Mouse (Mus musculus) midbrain, embryonic 16.5 days (tissue): ENCODE results near the gene Dcst1. TPM values are rescaled to one million over a fixed set of nuclear protein-coding genes. Genes with fewer than 3 reads are reported as not detected.

Experiments
- ATAC-seq: fragments of 200-750 bp; cut with Nextera tagmentation; 2 replicates; pipeline ENCODE4 v1.8.0; 2017; ENCODE audit warnings: moderate TSS enrichment
- H3K27ac ChIP-seq: fragments of 300-500 bp; sonication (generic); 2 replicates; pipeline ENCODE4 v1.5.1; 2014; ENCODE audit warnings: mild to moderate bottlenecking, low read length, mixed read lengths
- H3K27me3 ChIP-seq: fragments of 300-500 bp; sonication (generic); 2 replicates; pipeline ENCODE4 v1.6.1; 2014; ENCODE audit warnings: low read depth, low read length, mixed read lengths; ENCODE audit not compliant: control insufficient read depth, insufficient read depth
- H3K36me3 ChIP-seq: fragments of 300-500 bp; sonication (generic); 2 replicates; pipeline ENCODE4 v1.6.1; 2014; ENCODE audit warnings: mild to moderate bottlenecking, low read length, moderate library complexity, mixed read lengths; ENCODE audit not compliant: control insufficient read depth, insufficient read depth
- H3K4me1 ChIP-seq: fragments of 300-500 bp; sonication (generic); 2 replicates; pipeline ENCODE4 v1.6.1; 2014; ENCODE audit warnings: mild to moderate bottlenecking, low read length, mixed read lengths; ENCODE audit not compliant: control insufficient read depth, insufficient read depth
- H3K4me2 ChIP-seq: fragments of 300-500 bp; sonication (generic); 2 replicates; pipeline ENCODE4 v1.6.1; 2014; ENCODE audit warnings: mild to moderate bottlenecking, low read length, mixed read lengths
- H3K4me3 ChIP-seq: fragments of 300-500 bp; sonication (generic); 2 replicates; pipeline ENCODE4 v1.5.1; 2014; ENCODE audit warnings: low read depth, mild to moderate bottlenecking, low read length, moderate library complexity, mixed read lengths
- H3K9ac ChIP-seq: fragments of 300-500 bp; sonication (generic); 2 replicates; pipeline ENCODE4 v1.6.1; 2014; ENCODE audit warnings: low read depth, low read length, mixed read lengths
- H3K9me3 ChIP-seq: fragments of 300-500 bp; sonication (generic); replicated peaks from 2 replicates; pipeline ENCODE4 v1.6.1; 2014; ENCODE audit warnings: mild to moderate bottlenecking, low read length, mixed read lengths; ENCODE audit not compliant: control insufficient read depth, poor library complexity, severe bottlenecking
- WGBS: fragments of 180-500 bp; shearing (Covaris S2); extraction: QIAGEN DNeasy Blood & Tissue Kit; methylation state at CpG from one replicate; pipeline ENCODE4 v1.1.7; 2014; 5-methylcytosine and 5-hydroxymethylcytosine counted together
- polyA plus RNA-seq: library from polyadenylated mRNA; unstranded; fragments of >200 nt; fragmentation: Nextera tagmentation; extraction: Ambion mirVana; gene quantifications from 2 replicates; pipeline ENCODE4 v1.2.1, GENCODE M21; 2015

Gene Dcst1
- polyA plus RNA-seq, 1 experiment from 2014 or later = 0.98 TPM

GRCm38 (mm10) chr3:89333053-89333452 is 32.0 kb downstream of the Dcst1 start:
- H3K9ac ChIP-seq = 0 out of 2 replicates have a peak overlapping the region, but pooled peaks have one; percentile 32
- no peaks in the 10 kb centered on the region for H3K27me3 ChIP-seq
- peaks cover 27% of the 10 kb centered on the region for H3K4me1 ChIP-seq
- no peaks in the 10 kb centered on the region for H3K36me3 ChIP-seq
- WGBS = 52% methylated on average over 11 of the region's 11 CpGs
- H3K4me2 ChIP-seq = no peak overlapping the region
- no peak overlapping the region for H3K27ac ChIP-seq
- no peak overlapping the region for H3K4me3 ChIP-seq
- no peaks in the 10 kb centered on the region for H3K9me3 ChIP-seq
- no peak for ATAC-seq

- H3K4me1 ChIP-seq = peaks cover 25% of the 10 kb centered on the region
- no peaks in the 10 kb centered on the region for H3K36me3 ChIP-seq
- ATAC-seq = 0 out of 2 replicates have a peak, but pooled peaks have one; percentile 19
- no peaks in the 10 kb centered on the region for H3K9me3 ChIP-seq
- 16% methylated on average over 12 of the region's 12 CpGs for WGBS
- no peaks in the 10 kb centered on the region for H3K27me3 ChIP-seq
- H3K4me2 ChIP-seq = no peak overlapping the region
- peak overlapping the region; percentile 32; the same call in 1 of the 2 replicates for H3K9ac ChIP-seq
- no peak overlapping the region for H3K4me3 ChIP-seq
- H3K27ac ChIP-seq = 0 out of 2 replicates have a peak overlapping the region, but pooled peaks have one; percentile 24
These were observed 32.6 kb downstream of the Dcst1 start for GRCm38 (mm10) chr3:89332476-89332875.

DNA sequence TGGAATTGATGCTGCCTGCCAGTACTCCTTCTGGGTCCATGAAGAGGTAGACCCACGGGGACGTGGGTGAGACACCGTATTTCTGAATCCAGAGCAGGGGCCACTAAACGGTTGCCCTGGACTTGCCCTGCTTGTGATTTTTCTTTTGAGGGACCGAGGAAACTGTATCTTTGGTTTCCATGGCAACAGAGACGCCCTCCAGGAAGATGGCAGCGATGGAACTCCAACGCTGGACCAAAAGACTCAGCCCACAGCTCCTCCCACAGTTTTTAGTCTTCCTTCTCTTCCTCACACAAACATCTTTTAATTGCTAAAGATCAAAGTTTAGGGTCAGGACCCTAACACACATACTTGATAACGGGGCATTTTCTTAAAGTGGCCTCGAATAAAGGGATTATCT is 33.0 kb downstream of the Dcst1 start:
- no peaks in the 10 kb centered on the region for H3K9me3 ChIP-seq
- H3K4me1 ChIP-seq = peaks cover 20% of the 10 kb centered on the region
- H3K9ac ChIP-seq = no peak overlapping the region
- no peak for ATAC-seq
- H3K4me2 ChIP-seq = no peak overlapping the region
- H3K27me3 ChIP-seq = no peaks in the 10 kb centered on the region
- 0 out of 2 replicates have a peak overlapping the region, but pooled peaks have one; percentile 24 for H3K27ac ChIP-seq
- H3K36me3 ChIP-seq = no peaks in the 10 kb centered on the region
- 18% methylated on average over 10 of the region's 10 CpGs for WGBS
- no peak overlapping the region for H3K4me3 ChIP-seq

DNA sequence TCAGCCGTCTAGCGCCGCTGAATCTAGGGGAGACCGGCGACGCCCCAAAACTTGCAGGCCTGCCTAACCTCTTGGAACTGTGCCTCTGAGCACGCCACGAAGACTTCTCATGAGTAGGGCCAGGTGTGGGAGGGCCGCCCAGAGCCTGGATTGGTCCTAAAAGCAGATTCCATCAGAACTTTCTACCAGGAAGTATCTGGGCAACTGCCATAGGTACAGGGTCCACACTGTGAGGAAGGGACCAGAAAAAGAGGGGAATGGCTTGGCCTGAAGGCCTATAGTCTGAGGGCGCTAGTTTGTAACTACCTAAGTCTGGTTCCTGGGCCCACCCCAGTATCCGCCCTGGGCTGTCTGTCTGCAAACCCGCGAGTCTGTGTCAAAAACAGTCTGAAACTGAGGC is 33.5 kb downstream of the Dcst1 start:
- no peak for ATAC-seq
- H3K9ac ChIP-seq = no peak overlapping the region

DNA sequence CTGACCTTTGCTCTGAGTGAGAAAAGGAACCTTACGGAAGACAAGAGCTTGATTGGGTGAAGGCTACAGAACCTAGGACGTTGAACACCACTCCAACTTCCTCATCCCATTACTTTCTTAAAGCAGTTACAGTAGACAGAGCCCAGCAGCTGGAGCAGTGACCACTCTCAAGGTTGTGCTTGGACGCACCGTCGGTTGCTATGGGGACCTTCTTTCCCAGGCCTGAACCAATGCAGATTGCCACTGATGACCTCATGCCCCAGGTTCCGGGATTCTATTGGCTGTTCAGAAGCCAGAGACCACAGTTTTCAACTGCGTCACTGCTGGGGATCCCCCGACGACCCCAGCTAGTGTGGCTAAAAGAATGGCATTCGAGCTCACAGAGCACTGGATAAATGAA is 34.1 kb downstream of the Dcst1 start:
- Histone ChIP-seq H3K9me3 (no peaks in the 10 kb centered on the region), H3K27ac (no peak overlapping the region), H3K36me3 (no peaks in the 10 kb centered on the region), H3K4me1 (peaks cover 13% of the 10 kb centered on the region), H3K4me2 (no peak overlapping the region), H3K27me3 (no peaks in the 10 kb centered on the region), H3K9ac (no peak overlapping the region), H3K4me3 (no peak overlapping the region)
- ATAC-seq = no peak
- 22% methylated on average over 10 of the region's 10 CpGs for WGBS

More for the DNA sequence above, 33.5 kb downstream of the Dcst1 start:
- Histone ChIP-seq H3K4me2 (no peak overlapping the region), H3K4me3 (no peak overlapping the region), H3K36me3 (no peaks in the 10 kb centered on the region), H3K27me3 (no peaks in the 10 kb centered on the region), H3K4me1 (peaks cover 16% of the 10 kb centered on the region), H3K9me3 (no peaks in the 10 kb centered on the region), H3K27ac (no peak overlapping the region)
- 67% methylated on average over 13 of the region's 13 CpGs for WGBS

- H3K27me3 ChIP-seq = no peaks in the 10 kb centered on the region
- H3K4me3 ChIP-seq = no peak overlapping the region
- H3K9ac ChIP-seq = no peak overlapping the region
- WGBS = 41% methylated on average over 3 of the region's 3 CpGs
- ATAC-seq = no peak
- no peaks in the 10 kb centered on the region for H3K9me3 ChIP-seq
- no peak overlapping the region for H3K27ac ChIP-seq
- H3K4me2 ChIP-seq = no peak overlapping the region
- H3K4me1 ChIP-seq = peaks cover 13% of the 10 kb centered on the region
- no peaks in the 10 kb centered on the region for H3K36me3 ChIP-seq
These were observed 34.7 kb downstream of the Dcst1 start for GRCm38 (mm10) chr3:89330346-89330745.

- Histone ChIP-seq H3K4me3 (no peak overlapping the region), H3K4me1 (peaks cover 13% of the 10 kb centered on the region), H3K27me3 (no peaks in the 10 kb centered on the region), H3K4me2 (no peak overlapping the region), H3K36me3 (no peaks in the 10 kb centered on the region), H3K27ac (no peak overlapping the region), H3K9ac (no peak overlapping the region), H3K9me3 (no peaks in the 10 kb centered on the region)
- WGBS = 19% methylated on average over 4 of the region's 4 CpGs
- no peak for ATAC-seq
These were observed 36.4 kb downstream of the Dcst1 start for GRCm38 (mm10) chr3:89328623-89329022.

GRCm38 (mm10) chr3:89327371-89327870 is 37.6 kb downstream of the Dcst1 start:
- Histone ChIP-seq H3K9me3 (no peaks in the 10 kb centered on the region), H3K9ac (no peak overlapping the region), H3K27me3 (no peaks in the 10 kb centered on the region), H3K27ac (no peak overlapping the region), H3K4me1 (peaks cover 7% of the 10 kb centered on the region), H3K36me3 (no peaks in the 10 kb centered on the region), H3K4me3 (no peak overlapping the region), H3K4me2 (no peak overlapping the region)
- WGBS = 57% methylated on average over 9 of the region's 9 CpGs
- no peak for ATAC-seq

GRCm38 (mm10) chr3:89325882-89326281 is 39.2 kb downstream of the Dcst1 start:
- H3K9ac ChIP-seq = no peak overlapping the region
- 92% methylated on average over 8 of the region's 8 CpGs for WGBS
- no peaks in the 10 kb centered on the region for H3K36me3 ChIP-seq
- no peak overlapping the region for H3K27ac ChIP-seq
- H3K27me3 ChIP-seq = no peaks in the 10 kb centered on the region
- H3K9me3 ChIP-seq = no peaks in the 10 kb centered on the region
- H3K4me1 ChIP-seq = peaks cover 3% of the 10 kb centered on the region; the same call in 1 of the 2 replicates
- ATAC-seq = no peak
- H3K4me3 ChIP-seq = no peak overlapping the region
- no peak overlapping the region for H3K4me2 ChIP-seq
